Mouse (Mus musculus): Measurements from ENCODE around the gene Cep78. TPM values are rescaled to one million over a fixed set of nuclear protein-coding genes. Genes with fewer than 3 reads are reported as not detected.

Cep78 gene
- 1 to 10 TPM; 4.1 to 4.2 TPM for total RNA-seq (2021)
- long read RNA-seq, experiment 1, transcript Cep78-201 (15 exons, 2,548 nt), result major isoform, 5 of 8 reads
- long read RNA-seq, experiment 1, partial matches to known transcripts, result 1 of 8 reads
- long read RNA-seq, experiment 1, other reads (novel, unspliced or antisense), result 2 of 8 reads
- long read RNA-seq, experiment 2, partial matches to known transcripts, result 0 of 4 reads
- long read RNA-seq, experiment 2, other reads (novel, unspliced or antisense), result 0 of 4 reads

DNA sequence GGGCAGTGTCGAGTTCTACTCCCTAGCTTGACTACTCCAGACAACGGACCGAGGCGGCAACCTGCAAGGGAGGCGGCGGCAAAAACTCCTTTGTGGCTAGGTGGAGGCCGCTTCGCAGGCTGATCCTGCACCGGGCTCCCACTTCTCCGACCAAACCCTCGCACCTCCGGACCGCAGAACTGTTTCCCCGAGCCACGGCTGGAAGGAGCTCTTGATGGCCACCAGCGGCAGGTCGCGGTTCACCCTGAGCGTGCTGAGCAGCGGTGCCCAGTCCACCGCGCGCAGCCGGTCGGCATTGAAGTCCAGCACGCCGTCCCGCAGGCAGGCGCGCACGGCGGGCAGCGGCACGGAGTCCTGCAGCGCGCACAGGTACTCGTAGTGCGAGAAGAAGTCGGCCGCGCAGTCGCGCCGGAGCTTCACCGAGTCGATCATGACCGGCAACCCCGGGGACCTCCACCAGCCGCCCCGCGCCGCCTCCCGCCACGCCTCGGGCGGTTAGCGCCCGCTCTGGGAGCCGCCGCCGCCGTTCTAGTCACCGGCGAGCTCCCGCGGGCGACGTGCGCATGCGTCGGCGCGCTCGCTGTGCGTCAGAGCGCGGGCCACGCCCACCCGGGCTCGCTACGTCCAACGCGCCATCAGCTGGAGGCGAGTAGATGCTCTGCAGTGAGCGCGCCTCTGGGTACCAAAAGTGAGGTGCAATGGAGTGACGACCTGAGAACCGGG lies at the start of gene Cep78:
TSS of gene Cep78 (minus strand) at position 541 of the 723 bp plus-strand sequence.
- peak; percentile 90 to 94 for DNase-seq

GRCm38 (mm10) chr19:16031276-16031675 lies 46.5 kb upstream of the Cep78 start:
- DNase-seq, result no peak

DNA sequence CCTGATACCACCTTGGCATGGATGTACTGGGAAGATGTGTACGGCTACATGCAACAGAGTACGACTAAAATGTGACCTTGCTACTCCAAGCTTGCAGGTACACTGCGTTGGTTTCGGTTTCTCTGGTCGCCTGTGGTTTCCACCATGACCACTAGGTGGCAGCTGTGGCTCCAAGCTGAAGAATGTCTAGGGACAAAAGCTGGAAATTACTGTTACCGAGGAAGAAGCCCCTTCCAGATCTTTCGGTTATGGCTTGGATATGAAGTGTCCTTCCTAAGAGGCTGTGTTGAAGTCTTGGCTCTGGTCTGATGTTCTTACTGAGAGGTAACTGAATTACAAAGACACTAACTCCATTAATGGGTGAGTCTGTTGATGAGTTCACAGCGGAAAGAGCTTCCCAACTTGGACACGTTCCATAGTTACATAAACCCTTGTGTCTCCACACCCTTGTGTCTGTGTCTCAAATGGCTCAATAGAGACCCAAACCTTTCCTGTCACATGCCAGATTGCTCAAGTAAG lies 44.5 kb upstream of the Cep78 start:
- DNase-seq, result peak; percentile 71 to 73

DNA sequence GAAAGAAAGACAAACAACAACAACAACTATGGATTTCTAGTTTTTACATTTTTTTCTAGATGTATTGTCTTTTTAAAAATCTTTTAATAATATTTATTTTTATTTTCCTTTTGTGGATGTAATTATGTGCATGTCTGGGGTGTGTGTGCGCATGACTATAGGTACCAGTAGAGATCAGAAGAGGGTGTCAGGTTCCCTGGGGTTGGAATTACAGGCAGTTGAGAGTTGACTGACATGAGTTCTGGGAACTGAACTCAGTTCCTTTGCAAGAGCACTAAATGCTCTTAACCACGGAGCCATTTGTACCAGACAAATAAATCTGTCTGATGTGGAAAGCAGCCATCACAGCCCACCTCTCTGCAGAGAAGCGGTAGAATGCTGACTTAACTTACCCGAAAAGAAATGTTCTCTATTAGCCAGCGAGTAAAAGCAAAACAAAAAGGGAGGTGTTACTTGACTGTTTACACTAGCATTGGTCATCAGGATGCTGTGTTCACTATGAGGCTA lies 44.0 kb upstream of the Cep78 start:
- no peak for DNase-seq

DNA sequence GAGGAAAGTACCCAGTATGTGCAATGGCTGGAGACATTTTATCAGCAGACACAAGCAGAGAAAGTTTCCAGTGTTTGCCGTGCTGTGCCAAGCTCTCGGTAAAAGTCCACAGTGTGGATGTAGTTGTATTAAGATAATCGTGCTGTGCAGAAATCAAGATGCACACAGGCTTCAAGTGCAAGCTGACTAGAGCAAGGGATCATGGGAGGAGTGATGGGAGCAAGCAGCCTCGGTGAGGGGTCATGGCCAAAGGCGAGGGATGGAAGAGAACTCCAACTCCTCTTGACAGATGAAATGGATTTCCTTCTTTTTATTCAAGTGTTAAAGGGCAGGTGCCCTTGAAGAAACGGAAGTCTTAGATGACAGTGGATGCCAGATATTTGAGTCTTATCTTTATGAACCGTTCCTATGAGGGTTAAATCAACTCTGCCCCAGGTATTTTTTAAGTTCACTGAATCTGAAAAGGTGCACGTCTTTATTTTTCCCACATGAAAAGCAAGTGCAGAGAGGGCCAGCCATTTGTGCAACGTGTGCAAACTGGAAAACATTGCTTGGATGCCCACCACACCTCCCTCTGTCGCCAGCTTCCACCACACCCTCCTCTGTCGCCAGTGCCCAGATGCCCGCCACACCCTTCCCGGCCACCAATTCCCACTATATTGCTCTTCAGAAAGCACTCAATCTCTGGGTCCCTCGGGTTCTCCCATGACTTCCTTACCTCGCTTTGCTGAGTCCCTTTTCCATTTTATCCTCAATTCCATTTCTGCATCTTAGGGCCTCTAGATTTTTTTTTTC lies 43.3 kb upstream of the Cep78 start:
- DNase-seq, result no peak

DNA sequence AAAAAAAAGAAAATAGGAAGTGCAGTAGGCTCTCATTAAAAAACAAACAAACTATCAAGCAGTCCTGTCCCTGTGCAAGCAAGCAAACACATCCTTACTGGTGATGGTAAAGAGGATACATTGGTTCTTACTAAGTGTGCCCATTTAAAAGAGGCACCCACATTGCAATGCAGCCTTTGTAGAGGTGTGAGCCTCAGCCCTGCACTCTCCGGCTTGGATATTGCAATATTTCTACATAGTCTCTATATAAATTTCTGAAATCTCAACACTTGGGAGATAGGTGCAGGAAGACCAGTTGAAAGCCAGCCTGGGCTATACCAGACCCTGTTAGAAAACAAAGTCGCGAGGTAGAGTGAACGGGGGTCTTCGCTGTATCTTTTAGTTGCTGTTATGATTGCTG lies 41.5 kb upstream of the Cep78 start:
- no peak for DNase-seq

DNA sequence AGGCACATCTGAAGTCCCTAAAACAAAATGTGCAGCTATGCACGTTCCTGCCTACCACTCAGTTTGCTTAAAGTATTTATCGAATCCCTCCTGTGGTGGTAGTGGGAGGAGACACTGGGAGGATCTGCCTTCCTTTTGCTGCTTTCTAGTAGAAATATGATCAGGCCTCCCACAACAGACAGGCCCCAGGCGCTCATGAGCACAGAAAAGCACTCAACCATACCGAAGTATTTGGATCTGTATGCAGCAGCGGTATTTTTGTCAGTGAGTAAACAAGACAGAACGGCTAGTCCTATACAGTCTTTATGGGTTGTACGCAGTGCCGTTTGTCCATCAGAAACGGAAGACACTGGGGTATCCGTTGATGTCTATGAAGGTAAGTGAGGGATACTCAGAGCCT lies 37.4 kb upstream of the Cep78 start:
- no peak for DNase-seq

DNA sequence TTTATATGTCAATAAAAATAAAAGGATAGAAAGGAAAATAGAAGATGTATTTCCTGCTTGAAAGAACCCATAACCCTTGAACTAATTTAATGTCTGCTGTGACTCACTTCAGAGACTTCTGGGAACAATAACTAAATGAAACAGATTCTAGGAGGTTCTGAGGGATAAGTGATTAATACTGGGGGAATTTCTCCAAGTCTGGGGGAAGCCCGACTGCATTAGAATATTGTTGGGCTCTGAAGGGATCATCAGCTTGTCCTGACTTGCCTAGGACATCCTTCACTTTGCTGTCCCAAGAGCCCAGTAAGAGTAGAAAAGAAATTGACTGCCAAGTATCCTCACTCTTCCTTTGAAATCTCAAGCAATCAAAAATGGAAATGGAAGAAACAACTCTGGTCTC lies 31.4 kb upstream of the Cep78 start:
- DNase-seq, result peak; percentile 15 to 41

DNA sequence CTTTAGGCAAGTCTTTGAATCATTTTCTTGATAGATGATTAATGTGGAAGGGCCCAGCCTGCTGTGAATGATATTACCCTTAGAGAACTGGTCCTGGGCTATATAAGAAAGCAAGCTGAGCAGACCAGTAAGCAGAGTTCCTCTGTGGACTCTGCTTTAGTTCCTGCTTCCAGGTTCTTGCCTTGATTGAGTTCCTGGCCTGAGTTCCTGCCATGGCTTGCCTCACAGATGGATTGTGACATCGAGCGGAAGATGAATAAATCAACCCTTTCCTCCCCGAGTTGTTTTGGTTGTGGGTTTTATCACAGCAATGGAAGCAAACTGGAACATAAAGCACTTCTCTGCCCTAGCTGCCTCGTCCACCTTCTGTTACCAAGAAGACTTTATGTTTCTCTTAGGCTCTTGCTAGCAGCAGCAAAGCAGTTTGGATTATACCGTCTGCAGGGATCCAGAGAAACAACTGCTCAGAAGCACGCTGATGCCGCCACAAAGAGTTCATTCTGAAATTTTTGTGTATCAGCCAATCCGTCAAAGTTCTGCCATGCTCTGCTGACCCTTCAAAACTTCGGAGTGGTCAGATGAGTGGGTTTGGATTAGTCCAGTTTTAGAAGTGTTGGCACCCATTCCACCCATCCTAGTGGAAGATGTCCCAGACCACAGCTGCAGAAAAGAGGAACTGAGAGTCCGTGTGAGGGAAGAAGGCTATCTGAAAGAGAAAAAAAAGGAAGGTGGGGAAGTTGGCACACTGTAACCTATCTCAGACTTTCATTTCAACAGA lies 30.6 kb upstream of the Cep78 start:
- DNase-seq, result peak; percentile 45 to 69

DNA sequence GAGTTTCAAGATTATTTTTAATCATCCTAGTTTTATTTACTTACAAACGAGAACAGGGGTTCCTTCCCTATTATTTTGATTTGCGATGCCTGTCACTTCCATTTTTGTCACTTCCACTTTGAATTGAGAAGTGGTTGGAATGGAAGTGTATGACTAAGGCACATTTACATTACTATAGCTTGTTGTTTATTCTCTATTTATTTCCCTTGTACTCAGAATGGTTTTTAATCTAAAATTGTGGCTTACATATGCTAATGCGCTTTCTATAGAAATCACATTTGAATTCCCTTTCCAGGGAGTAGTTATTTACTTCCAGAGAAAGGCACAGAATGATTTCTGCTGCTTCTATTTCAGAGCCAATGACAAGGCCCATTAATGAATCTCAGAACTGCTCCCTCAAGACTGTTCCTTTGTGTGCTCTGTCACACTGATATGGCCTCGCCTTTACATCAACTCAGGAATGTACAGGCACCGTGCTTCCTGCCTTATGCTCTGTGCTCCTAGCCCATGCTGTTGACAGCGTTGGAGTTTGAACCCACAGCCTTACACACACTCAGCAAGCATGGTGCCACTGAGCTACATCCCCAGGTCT lies 25.1 kb upstream of the Cep78 start:
- no peak for DNase-seq

GRCm38 (mm10) chr19:16009111-16009510 lies 24.3 kb upstream of the Cep78 start:
- DNase-seq, result no peak

DNA sequence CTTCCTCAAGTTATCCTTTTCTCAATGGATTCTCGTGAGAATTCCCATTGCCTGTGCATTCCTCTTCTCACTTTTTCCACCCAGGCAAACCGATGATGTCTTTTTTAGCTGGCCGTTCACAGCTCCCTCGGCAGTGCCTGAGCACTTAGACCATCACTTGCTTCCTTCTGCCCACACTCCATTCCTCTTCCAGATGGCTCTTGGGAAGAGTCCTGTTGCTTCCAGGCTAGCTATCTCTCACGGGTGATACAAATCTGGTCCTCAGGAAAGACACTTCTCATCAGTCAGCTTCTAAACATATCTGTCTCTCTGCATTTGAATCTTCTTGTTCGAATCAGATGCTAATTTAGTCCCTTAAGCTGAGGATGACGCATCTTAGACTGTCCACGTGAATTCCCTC lies 22.3 kb upstream of the Cep78 start:
- no peak for DNase-seq

DNA sequence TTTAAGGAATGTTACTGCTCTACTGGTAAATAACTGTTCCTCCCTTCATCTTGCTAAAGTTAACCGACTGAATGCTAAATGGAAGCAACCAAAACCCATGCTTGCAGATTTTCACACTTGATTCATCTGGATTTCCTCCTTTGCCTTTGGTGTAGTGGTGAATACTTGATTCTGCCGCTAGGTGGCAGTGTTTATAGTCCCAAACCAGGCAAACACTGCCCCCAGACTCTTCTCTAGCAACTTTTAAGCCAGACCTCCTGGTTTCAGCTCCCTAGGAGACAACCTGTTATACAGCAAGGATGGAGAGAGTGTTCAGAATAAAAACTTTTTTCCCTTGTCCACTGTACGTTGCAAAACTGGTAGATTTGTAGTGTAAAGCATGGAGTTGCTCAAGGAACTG lies 13.4 kb upstream of the Cep78 start:
- DNase-seq, result peak; percentile 46 to 79

DNA sequence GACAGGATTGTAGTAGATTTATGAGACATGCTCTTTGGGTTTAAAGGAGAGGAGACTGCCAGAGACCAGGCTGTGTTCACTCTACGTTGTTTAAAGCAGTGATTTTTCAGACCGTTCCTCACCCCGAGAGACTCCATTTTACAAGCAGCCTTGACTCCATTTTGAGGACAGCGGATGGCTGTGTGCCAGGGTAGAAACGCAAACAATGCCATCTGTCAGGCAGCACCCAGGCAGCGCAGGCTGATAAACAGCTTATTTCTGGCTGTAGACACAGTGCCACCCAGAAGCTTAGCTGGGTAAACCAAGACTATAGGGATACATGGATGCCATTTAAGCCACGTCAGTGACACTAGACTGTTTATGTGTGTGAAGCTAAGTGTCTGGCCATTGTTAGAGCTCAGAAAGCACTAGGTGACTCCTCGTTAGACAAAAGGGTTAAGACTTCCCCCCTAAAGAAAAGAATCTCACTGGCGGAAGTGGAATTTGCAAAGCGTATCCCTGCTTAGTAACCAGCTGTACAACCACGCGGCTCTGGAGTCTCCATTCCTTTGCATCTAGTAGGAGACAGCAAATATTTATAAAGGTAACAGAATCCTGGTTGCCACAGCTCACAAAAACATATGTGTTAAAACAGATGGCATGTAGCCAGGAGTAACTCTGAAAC lies 12.2 kb upstream of the Cep78 start:
- DNase-seq, result peak in 1 of 2 experiments; percentile 10

GRCm38 (mm10) chr19:15990102-15990501 lies 5.3 kb upstream of the Cep78 start:
- no peak for DNase-seq

DNA sequence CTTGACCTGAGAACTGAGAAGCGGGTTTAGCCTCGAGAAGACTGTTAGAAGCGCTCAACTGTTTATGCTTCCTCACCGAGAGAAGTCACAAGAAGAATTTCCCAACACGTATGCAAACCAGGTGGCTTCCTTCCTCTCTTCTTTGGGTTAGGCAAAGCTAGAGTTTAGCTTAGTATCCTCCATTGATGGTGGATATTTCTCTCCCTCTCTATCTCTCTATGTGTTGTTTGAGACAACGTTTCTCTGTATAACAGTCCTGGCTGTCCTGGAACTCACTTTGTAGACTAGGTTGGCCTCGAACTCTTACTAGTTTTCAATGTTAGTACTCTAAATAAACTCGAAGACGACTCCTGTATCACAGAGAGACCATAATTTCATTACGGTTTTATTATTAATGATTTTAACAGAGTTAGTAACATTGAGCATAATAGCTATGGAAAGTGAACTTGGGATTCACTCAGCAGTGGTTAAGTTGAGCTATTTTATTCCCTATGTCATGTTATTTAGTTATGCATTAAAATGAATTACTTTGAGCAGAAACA lies 454 bp upstream of the Cep78 start:
- no peak for DNase-seq

DNA sequence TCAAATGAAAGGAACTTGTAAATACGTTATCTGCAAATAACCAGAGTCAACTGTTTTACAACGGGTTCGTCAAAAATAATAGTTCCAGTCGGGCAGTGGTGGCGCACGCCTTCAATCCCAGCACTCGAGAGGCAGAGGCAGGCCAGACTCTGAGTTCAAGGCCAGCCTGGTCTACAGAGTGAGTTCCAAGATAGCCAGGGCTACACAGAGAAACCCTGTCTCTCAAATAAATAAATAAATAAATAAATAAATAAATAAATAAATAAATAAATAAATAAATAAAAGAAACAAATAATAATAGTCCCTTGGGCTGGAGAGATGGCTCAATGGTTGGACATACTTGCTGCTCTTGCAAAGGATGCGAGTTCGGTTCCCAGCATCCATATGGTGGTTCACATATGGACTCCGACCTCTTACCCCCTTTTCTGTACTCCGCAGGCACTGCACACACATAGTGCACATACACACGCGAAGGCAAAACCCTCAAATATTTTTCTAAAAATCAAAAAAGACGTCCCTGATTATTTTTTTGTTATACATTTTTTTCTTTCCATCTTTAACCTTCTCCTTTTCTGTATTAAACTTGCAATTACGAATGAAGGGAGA lies 947 bp downstream of the Cep78 start:
- DNase-seq, result no peak

GRCm38 (mm10) chr19:15982926-15983738 lies 1.7 kb downstream of the Cep78 start:
- no peak for DNase-seq

DNA sequence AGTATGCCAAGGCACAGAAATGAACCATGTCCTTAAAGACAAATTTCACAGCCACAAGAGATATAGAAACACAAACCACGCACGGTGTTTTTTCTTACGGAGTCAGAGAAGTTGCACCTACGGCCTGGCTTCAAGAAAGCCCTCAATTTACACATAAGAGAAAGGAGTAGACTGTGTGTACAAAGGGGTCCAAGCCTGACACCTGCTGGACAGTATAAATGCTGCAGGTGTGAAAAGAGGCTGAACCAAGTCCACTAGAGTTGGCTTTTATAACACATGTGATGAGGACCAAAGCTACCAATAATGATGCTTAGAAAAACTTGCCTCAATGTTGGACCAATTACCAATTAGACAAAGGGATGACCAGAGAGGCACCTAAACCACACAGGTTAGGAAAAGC lies 2.9 kb downstream of the Cep78 start:
- DNase-seq, result peak; percentile 38 to 65

Data from heart, adult 18-20 months (tissue).